Mouse (Mus musculus) Patski (cell line): ENCODE results near the gene Tpk1. TPM values are rescaled to one million over a fixed set of nuclear protein-coding genes. Genes with fewer than 3 reads are reported as not detected.

ENCODE experiments used
- ATAC-seq: fragments of 100-300 bp; one replicate; pipeline ENCODE4 v1.8.0; 2021
- CTCF ChIA-PET: fragments of 350-600 bp; sonication (Branson Sonifier 250); formaldehyde crosslinking; loops from one replicate; lab custom pipeline; 2022; ENCODE audit warnings: inconsistent platforms; lab: Charles Lee
- POLR2A ChIA-PET: fragments of 350-600 bp; sonication (Branson Sonifier 250); formaldehyde crosslinking; loops from one replicate; lab custom pipeline; 2022; ENCODE audit warnings: antibody characterized with exemption, inconsistent platforms; lab: Charles Lee
- DNase-seq: peaks from one replicate; pipeline ENCODE4 v3.0.0-alpha.2; 2011; ENCODE audit warnings: low read depth, low spot score
- H3K27me3 ChIP-seq: fragments of 371-371 bp; one replicate; pipeline ENCODE4 v1.5.1; 2021
- CTCF ChIP-seq: fragments of 100-300 bp; IDR thresholded peaks from one replicate; pipeline ENCODE4 v1.5.1; 2021
- in situ Hi-C: fragments of 300-500 bp; cut with MboI; formaldehyde crosslinking; loops from 3 replicates; pipeline ENCODE4 v1.11.1; 2018; ENCODE audit warnings: low pct_unique_long_range_greater_than_20kb, mixed read lengths
- polyA plus RNA-seq: library from polyadenylated mRNA; unstranded; gene quantifications from one replicate; pipeline ENCODE4 v1.2.3, GENCODE M21; 2021

Gene Tpk1
- polyA plus RNA-seq, 1 experiment from 2014 or later = 6.4 TPM

GRCm38 (mm10) chr6:43590841-43591541, 75.1 kb downstream of the Tpk1 start:
- H3K27me3 ChIP-seq = no peaks in the 10 kb centered on the region
- ATAC-seq = no peak
- POLR2A ChIA-PET = no interaction called here
- in situ Hi-C loops = no loop called here
- no peak for TF ChIP-seq CTCF
- no peak for DNase-seq
- CTCF ChIA-PET = no interaction called here

GRCm38 (mm10) chr6:43585274-43585673, 80.8 kb downstream of the Tpk1 start:
- in situ Hi-C loops = no loop called here
- ATAC-seq = no peak
- CTCF ChIA-PET = no interaction called here

GRCm38 (mm10) chr6:43581809-43582208, 84.3 kb downstream of the Tpk1 start:
- no peak for TF ChIP-seq CTCF
- ATAC-seq (no peak), DNase-seq (no peak)
- CTCF ChIA-PET = interaction anchor here (0.7 to 2.9 kb wide), 2 partner anchors 13 to 32 kb away, joined by 3 to 9 read pairs; no protein-coding TSS in a partner anchor
- H3K27me3 ChIP-seq = no peaks in the 10 kb centered on the region
- POLR2A ChIA-PET = no interaction called here
- in situ Hi-C loops = no loop called here

More at GRCm38 (mm10) chr6:43585274-43585673, 80.8 kb downstream of the Tpk1 start:
- H3K27me3 ChIP-seq = no peaks in the 10 kb centered on the region
- no peak for TF ChIP-seq CTCF
- POLR2A ChIA-PET = no interaction called here
- DNase-seq = no peak

GRCm38 (mm10) chr6:43567885-43568284, 98.2 kb downstream of the Tpk1 start:
- no peak for DNase-seq

GRCm38 (mm10) chr6:43562474-43562873, 103.6 kb downstream of the Tpk1 start:
- TF ChIP-seq CTCF = no peak
- H3K27me3 ChIP-seq = no peaks in the 10 kb centered on the region
- POLR2A ChIA-PET = no interaction called here
- in situ Hi-C loops = no loop called here
- ATAC-seq (no peak), DNase-seq (no peak)
- CTCF ChIA-PET = interaction anchor here (1.4 kb wide), 1 partner anchor 14 kb away, joined by 3 read pairs; no protein-coding TSS in a partner anchor

More at GRCm38 (mm10) chr6:43567885-43568284, 98.2 kb downstream of the Tpk1 start:
- CTCF ChIA-PET = interaction anchor here (1.1 to 2.4 kb wide), 3 partner anchors 11 to 20 kb away, joined by 3 to 9 read pairs (median 3); no protein-coding TSS in a partner anchor
- no peaks in the 10 kb centered on the region for H3K27me3 ChIP-seq
- POLR2A ChIA-PET = no interaction called here
- no peak for TF ChIP-seq CTCF
- no peak for ATAC-seq
- in situ Hi-C loops = no loop called here

GRCm38 (mm10) chr6:43551410-43551809, 114.7 kb downstream of the Tpk1 start:
- ATAC-seq = no peak
- POLR2A ChIA-PET = no interaction called here
- TF ChIP-seq CTCF = no peak
- no peaks in the 10 kb centered on the region for H3K27me3 ChIP-seq
- DNase-seq = no peak
- in situ Hi-C loops = no loop called here
- CTCF ChIA-PET = no interaction called here

GRCm38 (mm10) chr6:43546537-43546936, 119.5 kb downstream of the Tpk1 start:
- ATAC-seq = no peak
- in situ Hi-C loops = no loop called here

GRCm38 (mm10) chr6:43537252-43537870, 128.7 kb downstream of the Tpk1 start:
- ChIA-PET CTCF (no interaction called here), POLR2A (no interaction called here)
- ATAC-seq (no peak), DNase-seq (no peak)
- TF ChIP-seq CTCF = no peak
- in situ Hi-C loops = no loop called here
- no peaks in the 10 kb centered on the region for H3K27me3 ChIP-seq

More at GRCm38 (mm10) chr6:43546537-43546936, 119.5 kb downstream of the Tpk1 start:
- POLR2A ChIA-PET = interaction anchor here (0.6 kb wide), 1 partner anchor 53 kb away, joined by 5 read pairs; no protein-coding TSS in a partner anchor
- TF ChIP-seq CTCF = no peak
- no peaks in the 10 kb centered on the region for H3K27me3 ChIP-seq
- no peak for DNase-seq
- CTCF ChIA-PET = interaction anchor here (1.3 kb wide), 1 partner anchor 14 kb away, joined by 3 read pairs; no protein-coding TSS in a partner anchor

GRCm38 (mm10) chr6:43535459-43535858, 130.6 kb downstream of the Tpk1 start:
- ChIA-PET POLR2A (interaction anchor here (0.5 kb wide), 1 partner anchor 307 kb away, joined by 3 read pairs; no protein-coding TSS in a partner anchor), CTCF (no interaction called here)
- in situ Hi-C loops = no loop called here
- no peak for TF ChIP-seq CTCF
- ATAC-seq = no peak
- DNase-seq = no peak
- no peaks in the 10 kb centered on the region for H3K27me3 ChIP-seq

- ATAC-seq (no peak), DNase-seq (no peak)
- H3K27me3 ChIP-seq = no peaks in the 10 kb centered on the region
- TF ChIP-seq CTCF = no peak
- POLR2A ChIA-PET = no interaction called here
- in situ Hi-C loops = no loop called here
- CTCF ChIA-PET = interaction anchor here (1.5 kb wide), 1 partner anchor 11 kb away, joined by 3 read pairs; no protein-coding TSS in a partner anchor
Observed at GRCm38 (mm10) chr6:43533323-43533722, 132.8 kb downstream of the Tpk1 start.

GRCm38 (mm10) chr6:43532822-43533221, 133.3 kb downstream of the Tpk1 start:
- ATAC-seq = no peak
- no peaks in the 10 kb centered on the region for H3K27me3 ChIP-seq
- in situ Hi-C loops = no loop called here
- ChIA-PET POLR2A (no interaction called here), CTCF (interaction anchor here (1.5 kb wide), 1 partner anchor 12 kb away, joined by 3 read pairs; no protein-coding TSS in a partner anchor)
- no peak for DNase-seq
- TF ChIP-seq CTCF = no peak
